Mouse (Mus musculus) hindbrain, embryonic 11.5 days (tissue): ENCODE measurements around the gene Shld1. TPM values are rescaled to one million over a fixed set of nuclear protein-coding genes. Genes with fewer than 3 reads are reported as not detected.

Experiments
- ATAC-seq: fragments of 200-750 bp; cut with Nextera tagmentation; 2 replicates; pipeline ENCODE4 v1.8.0; 2017; ENCODE audit warnings: mild to moderate bottlenecking, moderate TSS enrichment, moderate library complexity; ENCODE audit not compliant: low FRiP score
- DNase-seq: peaks from one replicate; pipeline ENCODE4 v3.0.0-alpha.2; 2015; ENCODE audit warnings: low spot score
- H3K27ac ChIP-seq: fragments of 300-500 bp; sonication (generic); 2 replicates; pipeline ENCODE4 v1.5.1; 2014; ENCODE audit warnings: mild to moderate bottlenecking, low read depth, low read length
- H3K27me3 ChIP-seq: fragments of 300-500 bp; sonication (generic); 2 replicates; pipeline ENCODE4 v1.6.1; 2014; ENCODE audit warnings: mild to moderate bottlenecking, low read length, moderate library complexity, mixed read lengths; ENCODE audit not compliant: control insufficient read depth, insufficient read depth
- H3K36me3 ChIP-seq: fragments of 300-500 bp; sonication (generic); 2 replicates; pipeline ENCODE4 v1.6.1; 2014; ENCODE audit warnings: mild to moderate bottlenecking, low read length, moderate library complexity, mixed read lengths; ENCODE audit not compliant: control insufficient read depth, insufficient read depth
- H3K4me1 ChIP-seq: fragments of 300-500 bp; sonication (generic); replicated peaks from 2 replicates; pipeline ENCODE4 v1.6.1; 2014; ENCODE audit warnings: low read length, mixed read lengths; ENCODE audit not compliant: control insufficient read depth, insufficient read depth
- H3K4me2 ChIP-seq: fragments of 300-500 bp; sonication (generic); replicated peaks from 2 replicates; pipeline ENCODE4 v1.6.1; 2014; ENCODE audit warnings: mild to moderate bottlenecking, low read depth, low read length
- H3K4me3 ChIP-seq: fragments of 300-500 bp; sonication (generic); 2 replicates; pipeline ENCODE4 v1.5.1; 2014; ENCODE audit warnings: low read depth, low read length
- H3K9ac ChIP-seq: fragments of 300-500 bp; sonication (generic); 2 replicates; pipeline ENCODE4 v1.6.1; 2014; ENCODE audit warnings: low read depth, low read length
- H3K9me3 ChIP-seq: fragments of 300-500 bp; sonication (generic); 2 replicates; pipeline ENCODE4 v1.6.1; 2016; ENCODE audit warnings: low read length; ENCODE audit not compliant: control insufficient read depth
- WGBS: fragments of 180-500 bp; shearing (Covaris S2); extraction: QIAGEN DNeasy Blood & Tissue Kit; methylation state at CpG from one replicate; pipeline ENCODE4 v1.1.7; 2014; 5-methylcytosine and 5-hydroxymethylcytosine counted together
- polyA plus RNA-seq: library from polyadenylated mRNA; unstranded; fragments of >200 nt; fragmentation: Nextera tagmentation; extraction: Ambion mirVana; gene quantifications from 2 replicates; pipeline ENCODE4 v1.2.1, GENCODE M21; 2014

Gene Shld1
- polyA plus RNA-seq, 1 experiment from 2014 or later: 20.0 TPM

GRCm38 (mm10) chr2:132652476-132652875, 34.3 kb upstream of the Shld1 start:
- no peak overlapping the region for H3K4me3 ChIP-seq
- DNase-seq (peak; percentile 11), ATAC-seq (no peak)
- no peak overlapping the region for H3K4me2 ChIP-seq
- H3K27me3 ChIP-seq: no peaks in the 10 kb centered on the region
- WGBS: 66% methylated on average over 10 of the region's 10 CpGs
- no peak overlapping the region for H3K9ac ChIP-seq
- no peaks in the 10 kb centered on the region for H3K36me3 ChIP-seq
- no peak overlapping the region for H3K27ac ChIP-seq
- H3K4me1 ChIP-seq: no peaks in the 10 kb centered on the region
- no peaks in the 10 kb centered on the region for H3K9me3 ChIP-seq

- Histone ChIP-seq H3K4me3 (no peak overlapping the region), H3K36me3 (no peaks in the 10 kb centered on the region), H3K9me3 (no peaks in the 10 kb centered on the region), H3K27ac (no peak overlapping the region), H3K9ac (no peak overlapping the region), H3K4me1 (no peaks in the 10 kb centered on the region), H3K27me3 (no peaks in the 10 kb centered on the region), H3K4me2 (no peak overlapping the region)
- WGBS: 82% methylated on average over 6 of the region's 6 CpGs
- DNase-seq (no peak), ATAC-seq (no peak)
Observed at GRCm38 (mm10) chr2:132654834-132655495, 31.8 kb upstream of the Shld1 start.

GRCm38 (mm10) chr2:132657186-132657585, 29.5 kb upstream of the Shld1 start:
- no peak for DNase-seq
- 85% methylated on average over 2 of the region's 2 CpGs for WGBS

GRCm38 (mm10) chr2:132658412-132659120, 28.2 kb upstream of the Shld1 start:
- Histone ChIP-seq H3K27ac (no peak overlapping the region), H3K4me2 (no peak overlapping the region), H3K9me3 (no peaks in the 10 kb centered on the region), H3K36me3 (no peaks in the 10 kb centered on the region), H3K27me3 (no peaks in the 10 kb centered on the region), H3K9ac (no peak overlapping the region), H3K4me1 (no peaks in the 10 kb centered on the region), H3K4me3 (no peak overlapping the region)
- DNase-seq (no peak), ATAC-seq (no peak)
- 85% methylated on average over 9 of the region's 9 CpGs for WGBS

More at GRCm38 (mm10) chr2:132657186-132657585, 29.5 kb upstream of the Shld1 start:
- Histone ChIP-seq H3K27me3 (no peaks in the 10 kb centered on the region), H3K36me3 (no peaks in the 10 kb centered on the region), H3K4me3 (no peak overlapping the region), H3K4me2 (no peak overlapping the region), H3K27ac (no peak overlapping the region), H3K4me1 (no peaks in the 10 kb centered on the region), H3K9me3 (no peaks in the 10 kb centered on the region), H3K9ac (no peak overlapping the region)
- ATAC-seq: no peak

- Histone ChIP-seq H3K4me1 (no peaks in the 10 kb centered on the region), H3K36me3 (no peaks in the 10 kb centered on the region), H3K27ac (no peak overlapping the region), H3K4me3 (no peak overlapping the region), H3K4me2 (no peak overlapping the region), H3K9ac (no peak overlapping the region), H3K9me3 (no peaks in the 10 kb centered on the region), H3K27me3 (no peaks in the 10 kb centered on the region)
- WGBS: 87% methylated on average over 6 of the region's 6 CpGs
- DNase-seq (no peak), ATAC-seq (no peak)
Observed at GRCm38 (mm10) chr2:132669091-132669490, 17.6 kb upstream of the Shld1 start.

- 81% methylated on average over 4 of the region's 4 CpGs for WGBS
- H3K27me3 ChIP-seq: no peaks in the 10 kb centered on the region
- H3K4me2 ChIP-seq: no peak overlapping the region
- H3K9me3 ChIP-seq: no peaks in the 10 kb centered on the region
- H3K36me3 ChIP-seq: no peaks in the 10 kb centered on the region
- no peaks in the 10 kb centered on the region for H3K4me1 ChIP-seq
- no peak overlapping the region for H3K9ac ChIP-seq
- no peak overlapping the region for H3K27ac ChIP-seq
- DNase-seq (no peak), ATAC-seq (no peak)
- no peak overlapping the region for H3K4me3 ChIP-seq
Observed at GRCm38 (mm10) chr2:132670290-132670689, 16.4 kb upstream of the Shld1 start.

- Histone ChIP-seq H3K27ac (no peak overlapping the region), H3K36me3 (no peaks in the 10 kb centered on the region), H3K4me3 (no peak overlapping the region), H3K4me1 (no peaks in the 10 kb centered on the region), H3K27me3 (no peaks in the 10 kb centered on the region), H3K9me3 (no peaks in the 10 kb centered on the region), H3K4me2 (no peak overlapping the region), H3K9ac (no peak overlapping the region)
- ATAC-seq: no peak
- WGBS: 92% methylated on average over 3 of the region's 3 CpGs
- DNase-seq: no peak
Observed at GRCm38 (mm10) chr2:132672121-132672520, 14.6 kb upstream of the Shld1 start.

- Histone ChIP-seq H3K36me3 (no peaks in the 10 kb centered on the region), H3K9me3 (no peaks in the 10 kb centered on the region), H3K4me1 (no peaks in the 10 kb centered on the region), H3K27ac (no peak overlapping the region), H3K4me3 (no peak overlapping the region), H3K9ac (no peak overlapping the region), H3K4me2 (no peak overlapping the region), H3K27me3 (no peaks in the 10 kb centered on the region)
- 87% methylated on average over 4 of the region's 4 CpGs for WGBS
- no peak for DNase-seq
- no peak for ATAC-seq
Observed at GRCm38 (mm10) chr2:132676111-132676510, 10.6 kb upstream of the Shld1 start.

- no peaks in the 10 kb centered on the region for H3K36me3 ChIP-seq
- H3K4me3 ChIP-seq: no peak overlapping the region
- no peaks in the 10 kb centered on the region for H3K27me3 ChIP-seq
- H3K9ac ChIP-seq: no peak overlapping the region
- H3K9me3 ChIP-seq: no peaks in the 10 kb centered on the region
- no peaks in the 10 kb centered on the region for H3K4me1 ChIP-seq
- DNase-seq (no peak), ATAC-seq (no peak)
- H3K4me2 ChIP-seq: no peak overlapping the region
- no peak overlapping the region for H3K27ac ChIP-seq
Observed at GRCm38 (mm10) chr2:132685001-132685400, 1.7 kb upstream of the Shld1 start.
